Mouse (Mus musculus): ENCODE data around the gene Ethe1.
"Not testable (repeated sequence)": the region's sequence is repeated elsewhere in the genome, so short reads cannot be mapped to it uniquely, and the experiment has no call there.

Ethe1 gene

GRCm38 (mm10) chr7:24611709-24612108 lies 24.4 kb downstream of the Ethe1 start:
- DNase-seq (ENCODE audit: low spot score in 2 of 2) = no peak

- DNase-seq (ENCODE audit: low spot score in 2 of 2) = no peak
Observed at GRCm38 (mm10) chr7:24612308-24612910, 25.1 kb downstream of the Ethe1 start.

GRCm38 (mm10) chr7:24614816-24615215 lies 27.5 kb downstream of the Ethe1 start:
- no peak for DNase-seq (ENCODE audit: low spot score in 2 of 2)

- no peak for DNase-seq (ENCODE audit: low spot score in 2 of 2)
Observed at GRCm38 (mm10) chr7:24617763-24618162, 30.4 kb downstream of the Ethe1 start.

- not testable (repeated sequence) for DNase-seq (ENCODE audit: low spot score in 2 of 2)
Observed at GRCm38 (mm10) chr7:24618374-24618773, 31.0 kb downstream of the Ethe1 start.

- no peak for DNase-seq (ENCODE audit: low spot score in 2 of 2)
Observed at GRCm38 (mm10) chr7:24619671-24620397, 32.5 kb downstream of the Ethe1 start.

GRCm38 (mm10) chr7:24621193-24621592 lies 33.9 kb downstream of the Ethe1 start:
- DNase-seq (ENCODE audit: low spot score in 2 of 2) = no peak

GRCm38 (mm10) chr7:24622967-24623366 lies 35.6 kb downstream of the Ethe1 start:
- no peak for DNase-seq (ENCODE audit: low spot score in 2 of 2)

GRCm38 (mm10) chr7:24628685-24629610 lies 41.6 kb downstream of the Ethe1 start:
- peak in 1 of 2 experiments; percentile 35 for DNase-seq (ENCODE audit: low spot score in 2 of 2)

GRCm38 (mm10) chr7:24629672-24630071 lies 42.3 kb downstream of the Ethe1 start:
- no peak for DNase-seq (ENCODE audit: low spot score in 2 of 2)

GRCm38 (mm10) chr7:24630116-24630880 lies 43.0 kb downstream of the Ethe1 start:
- DNase-seq (ENCODE audit: low spot score in 2 of 2) = no peak

- DNase-seq (ENCODE audit: low spot score in 2 of 2) = no peak
Observed at GRCm38 (mm10) chr7:24636264-24636663, 48.9 kb downstream of the Ethe1 start, which contains the start of gene Lypd3. Gene Lypd3, plus strand, starts transcription at chr7:24636550.

GRCm38 (mm10) chr7:24637046-24637445 lies 49.7 kb downstream of the Ethe1 start:
- DNase-seq (ENCODE audit: low spot score in 2 of 2) = no peak

GRCm38 (mm10) chr7:24638026-24638856 lies 50.9 kb downstream of the Ethe1 start:
- DNase-seq (ENCODE audit: low spot score in 2 of 2) = no peak

- no peak for DNase-seq (ENCODE audit: low spot score in 2 of 2)
Observed at GRCm38 (mm10) chr7:24640450-24640849, 53.1 kb downstream of the Ethe1 start.

GRCm38 (mm10) chr7:24642491-24642890 lies 55.1 kb downstream of the Ethe1 start:
- peak in 1 of 2 experiments; percentile 35 for DNase-seq (ENCODE audit: low spot score in 2 of 2)

GRCm38 (mm10) chr7:24644492-24644891 lies 57.1 kb downstream of the Ethe1 start:
- no peak for DNase-seq (ENCODE audit: low spot score in 2 of 2)

GRCm38 (mm10) chr7:24644996-24645395 lies 57.7 kb downstream of the Ethe1 start:
- no peak for DNase-seq (ENCODE audit: low spot score in 2 of 2)

- DNase-seq (ENCODE audit: low spot score in 2 of 2) = no peak
Observed at GRCm38 (mm10) chr7:24646486-24646885, 59.1 kb downstream of the Ethe1 start.

- DNase-seq (ENCODE audit: low spot score in 2 of 2) = peak in 1 of 2 experiments; percentile 47
Observed at GRCm38 (mm10) chr7:24653681-24654080, 66.3 kb downstream of the Ethe1 start.

Data from left cerebral cortex, adult 9 months (tissue).